Mouse (Mus musculus): ENCODE results near the gene 2310034G01Rik. TPM values are rescaled to one million over a fixed set of nuclear protein-coding genes. Genes with fewer than 3 reads are reported as not detected.

Gene 2310034G01Rik
- total and polyA plus RNA-seq, 3 experiments = 1.1 to 1.6 (median 1.4) TPM

GRCm38 (mm10) chr19:46323716-46324115 is 26.4 kb downstream of the 2310034G01Rik start:
- H3K4me3 ChIP-seq (replicated peaks in 1 of 3; ENCODE audit: low read depth in 2 of 3, low read length in 2 of 3, poor library complexity in 1 of 3) = no peak overlapping the region
- H3K9ac ChIP-seq (ENCODE audit: insufficient read depth, low read depth) = no peak overlapping the region
- H3K4me1 ChIP-seq (ENCODE audit: control insufficient read depth in 1 of 2, insufficient read depth in 2 of 2) = peaks cover 6 to 56% of the 10 kb centered on the region in 2 experiments; a peak in 3 of 4 replicates
- no peaks in the 10 kb centered on the region for H3K9me3 ChIP-seq (replicated peaks; ENCODE audit: low read length)
- no peaks in the 10 kb centered on the region for H3K36me3 ChIP-seq (replicated peaks in 1 of 2; ENCODE audit: control insufficient read depth in 1 of 2, insufficient read depth in 1 of 2, low read length in 1 of 2)
- no peaks in the 10 kb centered on the region for H3K79me2 ChIP-seq (replicated peaks; ENCODE audit: control insufficient read depth, extremely low read depth, insufficient read depth, poor library complexity, severe bottlenecking)
- H3K27ac ChIP-seq (ENCODE audit: insufficient read depth, low read depth) = no peak overlapping the region
- no peak overlapping the region for H3K4me2 ChIP-seq (ENCODE audit: insufficient read depth, low read depth, poor library complexity, severe bottlenecking)
- in situ Hi-C loops (cut with MboI; ENCODE audit: low pct_ligation_motif_present, low pct_unique_long_range_greater_than_20kb, low sequenced_read_pairs) (no loop called here), dilution Hi-C loops (cut with MboI; ENCODE audit: extremely low pct_ligation_motif_present, extremely low pct_unique_long_range_greater_than_20kb, low sequenced_read_pairs) (no loop called here)
- no peak for DNase-seq (ENCODE audit: extremely low read depth)
- H3K27me3 ChIP-seq (replicated peaks) = peaks cover 44% of the 10 kb centered on the region
- TF ChIP-seq USF1 (IDR thresholded peaks at IDR 0.05; ENCODE audit: low read depth, low read length) = no peak
- no peak for TF ChIP-seq ZKSCAN1 (IDR thresholded peaks at IDR 0.05; ENCODE audit: borderline replicate concordance, low read depth, low read length)
- no peak for TF ChIP-seq CHD2 (IDR thresholded peaks at IDR 0.05; ENCODE audit: low read length)
- TF ChIP-seq GABPA (IDR thresholded peaks at IDR 0.05; ENCODE audit: insufficient replicate concordance, low read depth, low read length) = no peak
- TF ChIP-seq NELFE (IDR thresholded peaks at IDR 0.05; ENCODE audit: low read depth, low read length) = no peak
- no peak for TF ChIP-seq POLR2A (IDR thresholded peaks at IDR 0.05; ENCODE audit: low read depth, low read length)
- TF ChIP-seq ZNF384 (IDR thresholded peaks at IDR 0.05; ENCODE audit: low read depth, low read length) = no peak
- TF ChIP-seq ZC3H11A (IDR thresholded peaks at IDR 0.05; ENCODE audit: low read depth, low read length) = no peak
- TF ChIP-seq MAFK (IDR thresholded peaks at IDR 0.05; ENCODE audit: insufficient replicate concordance, low read length) = no peak
- TF ChIP-seq ETS1 (conservative IDR thresholded peaks at IDR 0.05; ENCODE audit: low read depth, low read length) = no peak
- no peak for TF ChIP-seq POLR2AphosphoS2 (IDR thresholded peaks at IDR 0.05; ENCODE audit: low read depth, low read length)

DNA sequence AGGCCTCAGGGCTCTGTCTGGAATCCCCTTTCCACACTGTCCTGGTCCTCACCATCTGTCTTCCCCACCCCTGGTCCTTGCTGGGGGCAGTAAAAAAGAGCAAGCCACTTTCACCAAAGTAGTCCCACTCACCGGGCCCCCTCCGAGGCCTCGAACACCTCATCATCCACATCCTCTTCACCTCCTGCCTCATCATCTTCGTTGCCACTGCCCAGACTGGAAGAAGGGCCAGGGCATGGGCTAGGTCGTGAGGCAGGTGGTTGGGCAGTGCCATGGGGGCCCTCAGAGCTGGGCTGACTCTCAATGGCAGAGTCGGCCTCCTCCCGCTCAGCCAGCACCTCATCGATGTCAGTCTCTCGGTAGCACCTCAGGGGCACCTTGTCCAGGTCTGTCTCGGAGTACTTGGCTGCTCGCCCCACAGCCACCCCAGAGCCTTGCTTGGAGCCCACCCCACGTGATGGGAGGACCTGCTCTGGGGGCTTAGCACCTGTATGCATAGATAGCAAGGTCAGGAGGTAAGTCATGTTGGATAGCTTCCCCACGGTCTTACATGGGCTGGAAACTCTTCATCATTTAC is 27.0 kb downstream of the 2310034G01Rik start:
- peaks cover 0 to 4% of the 10 kb centered on the region in 2 experiments for H3K36me3 ChIP-seq (replicated peaks in 1 of 2; ENCODE audit: control insufficient read depth in 1 of 2, insufficient read depth in 1 of 2, low read length in 1 of 2)
- no peak overlapping the region for H3K4me2 ChIP-seq (ENCODE audit: insufficient read depth, low read depth, poor library complexity, severe bottlenecking)
- H3K27ac ChIP-seq (ENCODE audit: insufficient read depth, low read depth) = no peak overlapping the region
- peaks cover 6 to 57% of the 10 kb centered on the region in 2 experiments; a peak in 3 of 4 replicates for H3K4me1 ChIP-seq (ENCODE audit: control insufficient read depth in 1 of 2, insufficient read depth in 2 of 2)
- peaks cover 44% of the 10 kb centered on the region for H3K27me3 ChIP-seq (replicated peaks)
- DNase-seq (ENCODE audit: extremely low read depth) = no peak
- dilution Hi-C loops (cut with MboI; ENCODE audit: extremely low pct_ligation_motif_present, extremely low pct_unique_long_range_greater_than_20kb, low sequenced_read_pairs) (no loop called here), in situ Hi-C loops (cut with MboI; ENCODE audit: low pct_ligation_motif_present, low pct_unique_long_range_greater_than_20kb, low sequenced_read_pairs) (no loop called here)
- no peak overlapping the region for H3K9ac ChIP-seq (ENCODE audit: insufficient read depth, low read depth)
- H3K79me2 ChIP-seq (replicated peaks; ENCODE audit: control insufficient read depth, extremely low read depth, insufficient read depth, poor library complexity, severe bottlenecking) = no peaks in the 10 kb centered on the region
- peaks cover 2% of the 10 kb centered on the region for H3K9me3 ChIP-seq (replicated peaks; ENCODE audit: low read length)
- TF ChIP-seq HCFC1 (IDR thresholded peaks at IDR 0.05; ENCODE audit: low read depth, low read length) (no peak), MXI1 (IDR thresholded peaks at IDR 0.05; ENCODE audit: low read depth, low read length) (no peak), IRF4 (IDR thresholded peaks at IDR 0.05; ENCODE audit: low read depth, low read length) (no peak), USF1 (IDR thresholded peaks at IDR 0.05; ENCODE audit: low read depth, low read length) (no peak), JUN (IDR thresholded peaks at IDR 0.05; ENCODE audit: insufficient read depth, low read depth, low read length) (no peak), E2F4 (IDR thresholded peaks at IDR 0.05; ENCODE audit: insufficient replicate concordance, low read depth, low read length) (no peak), UBTF (IDR thresholded peaks at IDR 0.05; ENCODE audit: low read depth, low read length) (no peak), GABPA (IDR thresholded peaks at IDR 0.05; ENCODE audit: insufficient replicate concordance, low read depth, low read length) (no peak)
- H3K4me3 ChIP-seq (replicated peaks in 1 of 3; ENCODE audit: low read depth in 2 of 3, low read length in 2 of 3, poor library complexity in 1 of 3) = no peak overlapping the region
